Mouse (Mus musculus) bone marrow, adult 2 months (tissue): ENCODE measurements around the gene Spag17.

Source experiments
- CTCF ChIP-seq: fragments of 200-500 bp; IDR thresholded peaks from 2 replicates; pipeline ENCODE4 v1.5.1; 2011; ENCODE audit warnings: low read length, control low read depth; ENCODE audit not compliant: control insufficient read depth, insufficient read depth
- POLR2A ChIP-seq: fragments of 200-500 bp; IDR thresholded peaks from 2 replicates; pipeline ENCODE4 v1.6.1; 2011; ENCODE audit warnings: low read depth, mild to moderate bottlenecking, control low read depth, low read length, borderline replicate concordance; ENCODE audit not compliant: control insufficient read depth

DNA sequence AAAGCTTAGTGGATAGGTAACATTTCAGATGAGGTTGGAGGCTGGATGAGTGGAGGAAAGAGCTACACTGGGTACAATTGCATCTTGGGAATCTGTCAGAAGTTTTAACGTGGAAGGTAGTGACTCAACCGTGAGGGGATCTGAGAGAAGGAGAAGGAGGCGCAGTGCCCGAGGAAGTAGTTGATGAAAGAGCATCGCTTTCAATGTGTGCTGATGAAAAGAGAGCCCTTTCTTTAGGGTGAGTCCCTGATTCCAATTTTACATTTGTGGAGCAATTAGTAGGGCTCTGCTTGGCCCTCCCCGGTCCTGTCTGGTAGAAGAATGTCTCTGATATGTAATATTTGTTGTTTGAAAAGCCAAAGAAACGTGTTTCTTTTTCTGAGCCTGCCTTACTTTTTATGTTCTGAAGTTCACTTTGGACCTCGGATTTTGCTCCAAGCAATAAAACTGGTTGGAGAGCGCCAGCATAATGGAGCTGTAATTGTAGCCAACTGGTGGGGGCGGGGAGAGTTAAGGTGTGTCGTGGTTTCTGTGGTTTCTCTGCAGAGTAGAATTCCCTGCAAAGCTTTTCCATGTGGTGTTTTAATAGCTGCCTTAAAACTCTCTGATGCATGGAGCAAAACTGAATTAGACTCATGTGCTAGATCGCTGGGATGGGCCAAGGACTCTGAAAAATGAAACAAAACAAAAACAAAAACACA is 45.9 kb downstream of the Spag17 start:
- TF ChIP-seq CTCF (no peak), POLR2A (no peak)
